Mouse (Mus musculus) lung, adult 10 weeks (tissue): Measurements from ENCODE around the gene Abca9. TPM values are rescaled to one million over a fixed set of nuclear protein-coding genes. Genes with fewer than 3 reads are reported as not detected.

ENCODE experiments used
- polyA plus RNA-seq: library from polyadenylated mRNA; stranded (reverse); fragments of 350-450 nt; fragmentation: Illumina TruSeq; extraction: RNeasy Lipid Tissue Mini Kit (QIAGEN cat#74804); gene quantifications from one replicate; pipeline ENCODE4 v1.2.3, GENCODE M21; 2014; ENCODE audit warnings: low read depth, low replicate concordance; ENCODE audit not compliant: insufficient read depth

Gene Abca9
- 2.0 TPM for polyA plus RNA-seq

GRCm38 (mm10) chr11:110167459-110168251 lies at the start of gene Abca9:
Gene Abca9 (minus strand): TSS chr11:110168196.

GRCm38 (mm10) chr11:110095858-110096257 lies 72.1 kb downstream of the Abca9 start, which contains the start of gene Abca8a:
Gene Abca8a (minus strand): TSS chr11:110095978.

Other genes starting within 250 kb of the Abca9 start
- 3.4 TPM for gene Abca8b, start 172.4 kb downstream of the Abca9 start, polyA plus RNA-seq
- 28.2 TPM for gene Abca8a, start 72.2 kb downstream of the Abca9 start, polyA plus RNA-seq
- 0.69 TPM for gene Abca6, start 83.6 kb upstream of the Abca9 start, polyA plus RNA-seq
- 5.2 TPM for gene Abca5, start 169.5 kb upstream of the Abca9 start, polyA plus RNA-seq
- gene Map2k6, start 230.9 kb upstream of the Abca9 start, polyA plus RNA-seq, result 2.4 TPM